Mouse (Mus musculus) C2C12 (cell line): Measurements from ENCODE around the gene Efcab9. TPM values are rescaled to one million over a fixed set of nuclear protein-coding genes. Genes with fewer than 3 reads are reported as not detected.

Experiments
- H3K27me3 ChIP-seq: one replicate; pipeline ENCODE4 v1.6.1; 2011; ENCODE audit not compliant: control insufficient read depth, insufficient read depth, insufficient read length
- H3K36me3 ChIP-seq: one replicate; pipeline ENCODE4 v1.6.1; 2011; ENCODE audit not compliant: control insufficient read depth, insufficient read depth
- H3K4me3 ChIP-seq: one replicate; pipeline ENCODE4 v1.5.1; 2011; ENCODE audit warnings: mild to moderate bottlenecking, control low read depth; ENCODE audit not compliant: poor library complexity, insufficient read depth, severe bottlenecking
- H3K79me2 ChIP-seq: one replicate; pipeline ENCODE4 v1.6.1; 2011; ENCODE audit not compliant: control insufficient read depth, insufficient read depth
- H3K79me3 ChIP-seq: one replicate; pipeline ENCODE4 v1.6.1; 2011; ENCODE audit warnings: low read depth, control low read depth
- H3ac ChIP-seq: one replicate; pipeline ENCODE3; 2011; ENCODE audit warnings: low read depth; ENCODE audit not compliant: control insufficient read depth, insufficient read length
- CEBPB ChIP-seq: IDR thresholded peaks from one replicate; pipeline ENCODE4 v1.6.1; 2011; ENCODE audit warnings: low read depth, mild to moderate bottlenecking, control low read depth, moderate library complexity
- CTCF ChIP-seq: IDR thresholded peaks from one replicate; pipeline ENCODE4 v1.5.1; 2011; ENCODE audit not compliant: control insufficient read depth, insufficient read depth, insufficient read length
- FOSL1 ChIP-seq: IDR thresholded peaks from one replicate; pipeline ENCODE4 v1.8.0; 2011; ENCODE audit warnings: mild to moderate bottlenecking, low read length; ENCODE audit not compliant: poor library complexity, insufficient read depth, severe bottlenecking
- MAX ChIP-seq: IDR thresholded peaks from one replicate; pipeline ENCODE4 v1.6.1; 2011; ENCODE audit warnings: mild to moderate bottlenecking, control low read depth
- MYOD1 ChIP-seq: IDR thresholded peaks from one replicate; pipeline ENCODE4 v1.6.1; 2011; ENCODE audit warnings: low read depth; ENCODE audit not compliant: control insufficient read depth, insufficient read length
- MYOG ChIP-seq: IDR thresholded peaks from one replicate; pipeline ENCODE4 v1.6.1; 2011; ENCODE audit not compliant: control insufficient read depth, insufficient read length; ENCODE audit errors: extremely low read depth
- USF1 ChIP-seq: IDR thresholded peaks from one replicate; pipeline ENCODE4 v1.6.1; 2011; ENCODE audit warnings: low read depth, mild to moderate bottlenecking, control low read depth, moderate library complexity
- polyA plus RNA-seq: library from polyadenylated mRNA; unstranded; fragments of >200 nt; fragmentation: generic; extraction: Trizol; gene quantifications from one replicate; pipeline ENCODE4 v1.2.1, GENCODE M21; 2012; ENCODE audit warnings: missing spikeins

Efcab9 gene
- polyA plus RNA-seq, 1 experiment: 0.14 TPM

- no peak overlapping the region for H3K4me3 ChIP-seq
Observed at GRCm38 (mm10) chr11:32475487-32476236, 56.2 kb downstream of the Efcab9 start.

DNA sequence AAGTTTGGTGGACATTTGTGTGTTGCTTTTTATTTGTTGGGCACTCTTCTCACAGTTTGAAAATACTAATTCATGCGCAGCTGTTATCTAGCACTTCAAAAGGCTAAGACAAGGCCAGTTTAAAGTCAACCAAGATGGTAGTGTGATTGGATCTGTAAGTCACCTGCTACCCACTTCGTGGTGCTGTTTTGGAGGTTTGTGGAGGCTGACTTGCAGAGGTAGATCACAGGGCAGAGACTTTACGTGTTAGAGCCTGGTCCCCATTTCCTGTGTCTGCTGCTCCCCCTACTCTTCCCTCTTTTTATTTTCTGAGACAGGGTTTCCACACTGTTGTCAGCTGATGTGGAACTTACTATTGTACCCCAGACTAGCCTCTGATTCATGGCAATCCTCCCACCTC is 57.2 kb downstream of the Efcab9 start:
- H3K79me3 ChIP-seq: peaks cover 62% of the 10 kb centered on the region
- peaks cover 98% of the 10 kb centered on the region for H3K79me2 ChIP-seq
- H3K36me3 ChIP-seq: no peaks in the 10 kb centered on the region
- no peak overlapping the region for H3K4me3 ChIP-seq
- H3K27me3 ChIP-seq: no peaks in the 10 kb centered on the region
- TF ChIP-seq MYOD1 (no peak), MYOG (no peak), FOSL1 (no peak), CEBPB (no peak), MAX (no peak), USF1 (no peak), CTCF (no peak)
- no peak overlapping the region for H3ac ChIP-seq

More at GRCm38 (mm10) chr11:32475487-32476236, 56.2 kb downstream of the Efcab9 start:
- Histone ChIP-seq H3K27me3 (no peaks in the 10 kb centered on the region), H3K79me2 (peaks cover 98% of the 10 kb centered on the region), H3K79me3 (peaks cover 67% of the 10 kb centered on the region), H3K36me3 (no peaks in the 10 kb centered on the region), H3ac (no peak overlapping the region)
- TF ChIP-seq MAX (no peak), CTCF (no peak), FOSL1 (no peak), MYOD1 (no peak), USF1 (no peak), CEBPB (no peak), MYOG (no peak)

Other genes with a start within 250 kb of the Efcab9 start
- 12.1 TPM for gene Hba-a1, start 248.6 kb downstream of the Efcab9 start, polyA plus RNA-seq
- not detected for gene Hbq1b, start 245.1 kb downstream of the Efcab9 start, polyA plus RNA-seq
- not detected for gene Hba-a2, start 235.6 kb downstream of the Efcab9 start, polyA plus RNA-seq
- 0.11 TPM for gene Hbq1a, start 232.0 kb downstream of the Efcab9 start, polyA plus RNA-seq
- gene Sh3pxd2b, start 184.3 kb downstream of the Efcab9 start, polyA plus RNA-seq: 21.7 TPM
- gene Ubtd2, start 76.7 kb downstream of the Efcab9 start, polyA plus RNA-seq: 14.3 TPM
- gene Stk10, start 1.2 kb upstream of the Efcab9 start, polyA plus RNA-seq: 8.2 TPM
- 38.8 TPM for gene Fbxw11, start 110.6 kb upstream of the Efcab9 start, polyA plus RNA-seq